Mouse (Mus musculus) adrenal gland (tissue): Measurements from ENCODE around the gene Gpr141.
"Not testable (repeated sequence)": the region's sequence is repeated elsewhere in the genome, so short reads cannot be mapped to it uniquely, and the experiment has no call there.

Experiments used
- intact Hi-C: fragments of 180-260 bp; cut with DNase I; formaldehyde crosslinking; loops from one replicate; pipeline ENCODE4 v1.15.1; 2025
- long read RNA-seq, 2 experiments: library from polyadenylated mRNA; unstranded; transcript quantifications; one replicate each; pipeline ENCODE4 v2.0.0; 2020; ENCODE audit warnings: borderline replicate concordance in 1 of 2; ENCODE audit not compliant: insufficient replicate concordance in 1 of 2

The Gpr141 gene
- long read RNA-seq, experiment 1, partial matches to known transcripts: 0 of 1 reads
- long read RNA-seq, experiment 1, other reads (novel, unspliced or antisense): 1 of 1 reads
- long read RNA-seq, experiment 2, partial matches to known transcripts: 0 of 1 reads
- long read RNA-seq, experiment 2, other reads (novel, unspliced or antisense): 1 of 1 reads

DNA sequence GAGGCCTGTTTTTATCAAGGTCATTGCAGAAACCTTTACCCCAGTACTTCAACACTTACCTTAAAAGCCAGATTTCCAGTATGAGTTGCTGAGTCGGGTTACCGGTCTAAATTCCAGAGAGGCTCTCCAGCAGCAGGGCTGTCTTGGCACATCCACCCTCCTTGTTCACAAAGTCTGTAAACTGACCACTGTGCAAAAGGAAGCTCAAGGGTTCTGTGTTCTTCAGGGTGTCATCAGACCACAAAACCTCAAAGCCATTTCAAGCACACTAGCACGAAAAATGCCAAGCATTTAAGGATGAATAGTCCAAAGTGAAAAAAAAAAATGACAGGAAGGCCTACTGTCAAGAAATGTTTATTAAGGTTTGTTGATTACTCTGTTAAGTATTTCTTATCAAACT is at the start of gene Gpr141:
Gene Gpr141, minus strand, starts transcription at position 187 of the 400 bp plus-strand sequence.
- intact Hi-C loops: no loop called here

DNA sequence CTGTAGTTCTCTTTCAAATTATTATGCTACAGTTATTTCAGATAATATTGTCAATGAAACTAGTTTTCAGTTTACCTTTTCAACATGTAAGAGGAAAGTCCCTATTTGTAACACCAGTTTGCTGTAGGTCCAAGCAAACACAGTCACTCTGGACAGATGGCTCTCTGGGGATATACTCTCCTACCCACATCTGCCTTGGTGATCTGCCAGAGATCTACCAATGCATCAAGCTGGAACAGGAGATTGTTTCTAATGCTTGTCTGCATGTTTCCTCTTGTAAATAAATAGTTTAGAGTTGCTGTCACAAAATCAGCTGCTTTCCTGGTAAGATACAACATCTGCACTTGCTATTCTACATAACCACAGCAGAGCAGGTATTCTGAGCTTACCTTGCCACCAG is 40.2 kb upstream of the Gpr141 start:
- intact Hi-C loops: no loop called here

DNA sequence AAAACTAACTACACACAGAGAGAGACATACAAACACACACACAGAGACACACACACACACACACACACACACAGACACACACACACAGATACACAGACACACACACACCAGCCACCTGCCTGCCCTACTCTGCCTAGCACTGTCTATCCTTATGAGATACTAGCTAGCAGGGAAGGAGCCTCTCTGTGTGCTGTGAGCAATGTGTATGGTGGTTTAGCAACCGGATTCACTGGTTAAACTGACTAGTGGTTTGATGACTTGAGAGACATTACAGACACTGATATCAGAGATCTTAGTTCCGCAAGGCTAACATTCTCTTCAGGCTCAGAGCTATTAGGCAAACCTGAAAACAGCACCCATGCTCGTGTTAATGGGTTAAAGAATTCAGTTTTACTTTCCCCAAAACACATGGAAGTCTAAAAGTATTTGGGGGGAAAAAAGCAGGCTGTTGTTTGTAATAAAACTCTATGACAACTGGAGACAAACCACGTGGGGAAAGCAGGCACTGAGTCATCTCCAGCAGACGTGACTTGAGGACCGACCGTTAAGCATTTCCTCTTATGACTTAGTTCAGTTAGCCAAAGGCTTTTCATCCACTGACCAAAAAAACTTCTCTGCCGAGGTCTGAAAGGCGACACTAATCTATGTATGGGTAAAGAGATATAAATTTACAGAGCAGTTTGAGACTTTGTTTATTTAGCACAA is 30.7 kb upstream of the Gpr141 start:
- intact Hi-C loops: no loop called here

- intact Hi-C loops: no loop called here
These were observed 30.0 kb upstream of the Gpr141 start for GRCm38 (mm10) chr13:19854049-19854448.

DNA sequence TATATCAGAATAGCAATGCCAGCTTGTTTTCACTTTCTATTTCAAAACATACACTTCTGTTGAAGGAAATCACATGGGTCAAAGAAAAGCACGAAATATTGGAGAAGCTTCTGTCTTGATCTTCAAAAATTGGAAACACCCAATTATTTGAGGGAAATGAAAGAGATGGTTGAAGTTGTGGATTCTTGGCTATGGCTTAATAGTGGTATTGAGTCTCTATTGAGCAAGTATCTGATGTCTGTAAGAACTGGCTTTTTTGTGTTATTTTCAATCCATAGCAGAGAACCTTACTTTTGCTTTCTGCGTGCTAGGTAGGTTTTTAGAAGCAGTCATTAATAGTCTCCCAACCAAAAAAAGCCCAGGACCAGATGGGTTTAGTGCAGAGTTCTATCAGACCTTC is 19.4 kb upstream of the Gpr141 start:
- intact Hi-C loops: no loop called here

- intact Hi-C loops: no loop called here
These were observed 18.6 kb upstream of the Gpr141 start for GRCm38 (mm10) chr13:19842707-19843106.

DNA sequence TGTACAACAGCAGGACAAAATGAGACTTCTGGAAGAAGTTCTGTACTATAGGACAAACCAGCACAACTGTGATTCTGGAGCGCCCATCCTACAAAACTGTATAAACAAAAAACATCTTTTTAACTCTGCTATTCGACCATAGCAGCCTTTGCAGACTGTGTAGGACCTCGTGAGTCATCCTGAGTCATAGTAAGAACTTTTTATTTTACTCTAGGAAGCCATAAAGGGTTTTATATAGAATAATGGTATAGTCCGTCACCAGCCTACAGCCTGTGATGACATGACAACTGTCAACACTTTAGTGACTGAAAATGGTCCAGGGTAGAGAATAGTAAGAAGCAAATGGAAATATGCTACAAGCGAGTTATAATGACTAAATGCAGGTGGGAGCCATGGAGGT is 17.6 kb upstream of the Gpr141 start:
- intact Hi-C loops: no loop called here

GRCm38 (mm10) chr13:19840206-19840605 is 16.1 kb upstream of the Gpr141 start:
- intact Hi-C loops: no loop called here

DNA sequence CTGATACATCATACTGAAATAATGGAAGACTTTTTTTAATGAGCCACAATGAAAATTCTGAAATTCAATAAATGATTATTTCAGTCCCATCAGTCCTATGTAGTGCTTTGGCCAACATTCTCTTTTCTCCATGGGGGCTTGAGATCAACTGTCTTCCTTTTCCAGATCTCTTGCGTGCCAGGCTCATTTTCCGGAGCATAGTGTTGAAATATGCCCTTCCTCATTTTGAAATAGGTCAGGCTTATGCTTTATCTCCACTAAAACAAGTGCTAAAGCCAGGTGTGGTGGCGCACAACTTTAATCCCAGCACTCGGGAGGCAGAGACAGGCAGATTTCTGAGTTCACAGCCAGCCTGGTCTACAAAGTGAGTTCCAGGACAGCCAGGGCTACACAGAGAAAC is 6.5 kb upstream of the Gpr141 start:
- intact Hi-C loops: no loop called here

- intact Hi-C loops: no loop called here
These were observed 4.0 kb upstream of the Gpr141 start for GRCm38 (mm10) chr13:19828095-19828494.

GRCm38 (mm10) chr13:19821639-19822038 is 2.4 kb downstream of the Gpr141 start:
- intact Hi-C loops: no loop called here

DNA sequence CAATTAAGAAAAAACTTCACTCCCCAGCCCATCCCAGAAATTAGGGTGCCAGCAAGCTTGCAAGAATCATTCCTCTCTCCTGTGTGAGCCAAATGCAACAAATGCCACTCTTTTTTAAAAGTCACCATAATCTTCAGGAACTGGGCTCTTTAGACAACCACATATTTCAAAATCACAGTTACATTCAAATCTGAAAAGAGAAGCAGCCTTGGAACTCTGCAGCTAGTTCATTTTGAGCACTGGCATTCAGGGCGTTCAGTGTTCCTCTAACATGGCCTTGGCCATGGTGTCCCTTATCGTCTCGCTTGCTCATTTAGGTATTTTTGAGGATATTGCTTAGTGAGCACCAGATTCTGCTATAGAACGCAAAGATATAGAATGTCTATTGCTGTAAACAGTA is 4.1 kb downstream of the Gpr141 start:
- intact Hi-C loops: no loop called here

GRCm38 (mm10) chr13:19819243-19819642 is 4.8 kb downstream of the Gpr141 start:
- intact Hi-C loops: no loop called here

DNA sequence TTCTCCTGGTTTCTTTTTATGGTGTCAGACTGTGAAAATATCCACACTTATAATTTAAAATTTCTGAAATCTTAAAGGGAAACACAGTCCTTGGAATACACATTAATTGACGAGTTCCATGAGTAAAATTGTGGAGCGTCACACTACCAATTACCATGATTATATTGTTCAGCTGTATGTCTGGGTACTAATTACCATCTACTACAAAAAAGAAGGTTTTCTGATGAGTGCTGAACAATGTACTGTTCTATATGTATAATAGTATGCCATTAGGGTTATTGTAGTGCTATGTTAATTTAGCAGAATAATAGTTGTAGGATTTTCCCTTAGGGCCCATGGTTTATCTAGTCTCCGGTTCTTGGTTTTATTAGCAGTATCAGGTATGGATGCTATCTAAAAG is 29.1 kb downstream of the Gpr141 start:
- intact Hi-C loops: no loop called here

GRCm38 (mm10) chr13:19794486-19794885 is 29.6 kb downstream of the Gpr141 start:
- intact Hi-C loops: no loop called here

- intact Hi-C loops: no loop called here
These were observed 30.3 kb downstream of the Gpr141 start for GRCm38 (mm10) chr13:19793761-19794160.

DNA sequence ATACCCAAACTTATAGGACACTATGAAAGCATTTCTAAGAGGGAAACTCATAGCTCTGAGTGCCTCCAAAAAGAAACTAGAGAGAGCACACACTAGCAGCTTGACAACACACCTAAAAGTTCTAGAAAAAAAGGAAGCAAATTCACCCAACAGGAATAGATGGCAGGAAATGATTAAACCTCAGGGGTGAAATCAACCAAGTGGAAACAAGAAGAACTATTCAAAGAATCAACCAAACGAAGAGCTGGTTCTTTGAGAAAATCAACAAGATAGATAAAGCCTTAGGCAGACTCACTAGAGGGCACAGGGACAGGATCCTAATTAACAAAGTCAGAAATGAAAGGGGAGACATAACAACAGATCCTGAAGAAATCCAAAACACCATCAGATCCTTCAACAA is 36.1 kb downstream of the Gpr141 start:
- intact Hi-C loops: not testable (repeated sequence)

GRCm38 (mm10) chr13:19770163-19770562 is 53.9 kb downstream of the Gpr141 start:
- intact Hi-C loops: no loop called here

GRCm38 (mm10) chr13:19767202-19767601 is 56.9 kb downstream of the Gpr141 start:
- intact Hi-C loops: no loop called here

DNA sequence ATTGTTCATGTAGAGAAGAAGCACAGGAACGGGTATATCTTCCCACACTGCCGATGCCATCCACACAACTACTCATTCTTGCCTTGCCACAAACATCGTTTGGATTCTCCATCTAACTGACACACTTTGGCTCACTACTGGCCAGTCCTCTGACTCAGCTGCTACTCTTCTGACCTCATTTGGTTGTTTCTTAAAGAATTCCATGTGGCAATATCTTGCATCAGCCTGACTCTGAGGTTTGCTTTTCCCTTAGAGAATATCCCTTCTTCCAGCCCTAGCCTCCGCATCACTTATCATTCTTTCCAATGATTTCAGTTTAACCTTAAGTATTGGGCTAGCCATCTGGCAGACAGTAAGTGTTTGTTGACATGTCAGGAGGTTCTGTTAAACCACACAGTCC is 59.8 kb downstream of the Gpr141 start:
- intact Hi-C loops: no loop called here

DNA sequence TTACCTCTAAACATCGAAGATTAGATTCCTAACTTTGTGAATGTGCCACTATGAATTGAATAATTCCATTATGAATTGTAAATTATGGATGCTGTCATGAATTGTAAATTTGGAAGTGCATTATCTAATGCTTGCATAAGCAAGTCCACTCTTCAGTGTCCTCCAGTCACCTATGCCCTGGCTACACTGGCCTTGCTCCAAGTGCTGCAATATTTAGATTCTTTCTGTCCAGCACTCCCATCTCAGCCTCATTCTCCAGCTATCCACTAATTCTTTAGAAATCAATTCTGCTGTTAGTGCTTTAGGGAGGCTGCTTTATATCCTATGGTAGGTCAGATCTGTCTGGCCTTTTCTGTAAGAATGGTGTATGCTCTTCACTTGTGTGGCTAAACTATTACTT is 60.8 kb downstream of the Gpr141 start:
- intact Hi-C loops: no loop called here

GRCm38 (mm10) chr13:19745741-19746140 is 78.3 kb downstream of the Gpr141 start:
- intact Hi-C loops: no loop called here

DNA sequence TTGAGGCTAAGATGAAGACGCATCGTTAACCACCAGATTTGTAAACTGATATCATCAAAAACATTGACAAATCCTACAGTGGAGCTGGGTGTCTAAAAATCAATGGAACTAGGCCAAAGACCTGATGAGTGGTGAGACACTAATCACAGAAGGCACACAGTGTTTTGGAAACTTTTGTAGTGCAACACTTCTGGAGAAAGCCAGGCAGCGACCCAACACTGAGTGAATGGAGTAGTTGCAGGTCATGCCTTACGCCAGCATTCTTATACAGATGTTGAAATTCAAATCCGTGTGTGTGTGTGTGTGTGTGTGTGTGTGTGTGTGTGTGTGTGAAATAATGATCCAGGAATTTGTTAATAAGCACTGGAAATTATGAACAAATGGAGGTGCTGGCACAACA is 79.5 kb downstream of the Gpr141 start:
- intact Hi-C loops: no loop called here
